Comparison of ENCODE assay signal across 12 mouse cellular contexts in genomic region chr9:109899774-109900173, GRCm38 (mm10). TPM values are rescaled to one million over a fixed set of nuclear protein-coding genes. Genes with fewer than 3 reads are reported as not detected.
DNase-seq lines count a peak whose midpoint lies in the region; ATAC-seq and TF ChIP-seq lines count a peak whose summit lies in the region.
"Had no signal": no experiment of that assay in that cellular context is flagged by ENCODE, and none has a peak within 500 bp of the region (broad histone marks: within the 10 kb centered on the region; RNA-seq: fewer than 3 reads in every experiment).

No protein-coding gene starts in this region.

- peaks cover 8% of the 10 kb centered on the region for H3K4me1 ChIP-seq in testis, adult 2 months (ENCODE audit: control insufficient read depth, insufficient read depth, low read length)
- peaks cover 6% of the 10 kb centered on the region; the same call in 1 of the 2 replicates for H3K4me1 ChIP-seq in limb, embryonic 10.5 days

- no peak for ATAC-seq in megakaryocyte-erythroid progenitor cell, adult 5-6 weeks (replicated peaks; ENCODE audit: low FRiP score, low TSS enrichment, poor library complexity, severe bottlenecking)
- ATAC-seq: forebrain, postnatal 0 days had no signal

- no peaks in the 10 kb centered on the region for H3K9me3 ChIP-seq in limb, embryonic 10.5 days (replicated peaks)

- no peaks in the 10 kb centered on the region for H3K36me3 ChIP-seq in testis, adult 2 months (ENCODE audit: control insufficient read depth, insufficient read depth, low read length)
- peaks cover 19% of the 10 kb centered on the region for H3K36me3 ChIP-seq in limb, embryonic 10.5 days

- 73% methylated on average over 8 of the region's 8 CpGs for WGBS in limb, embryonic 10.5 days

- no peak for TF ChIP-seq CTCF in testis, adult 2 months (IDR thresholded peaks at IDR 0.05; ENCODE audit: control insufficient read depth, insufficient read depth, insufficient replicate concordance, low read depth, low read length)

- peak; percentile 40 for DNase-seq in gastrocnemius, postnatal 25 days
- DNase-seq in gastrocnemius, postnatal 14 days, result no peak
- DNase-seq in testis, postnatal 10 days (ENCODE audit: low spot score), result no peak
- no peak for DNase-seq in limb, embryonic 10.5 days (ENCODE audit: low spot score)
- DNase-seq in thymus, postnatal 4 days, result no peak
- DNase-seq in layer of hippocampus, adult 9-10 months (ENCODE audit: low spot score), result no peak
- DNase-seq: cerebellum, adult 11 months; forebrain, postnatal 0 days had no signal

- peak overlapping the region; percentile 73 for H3K27ac ChIP-seq in testis, adult 2 months (ENCODE audit: control insufficient read depth, insufficient read depth, low read depth, low read length)
- H3K27ac ChIP-seq in limb, embryonic 10.5 days, result 0 out of 2 replicates have a peak overlapping the region, but pooled peaks have one; percentile 53
- H3K27ac ChIP-seq: hindbrain, embryonic 14.5 days had no signal

- no peaks in the 10 kb centered on the region for H3K27me3 ChIP-seq in testis, adult 2 months (ENCODE audit: control insufficient read depth, insufficient read depth, low read length)
- H3K27me3 ChIP-seq in limb, embryonic 10.5 days (ENCODE audit: low read depth, poor library complexity, severe bottlenecking), result no peaks in the 10 kb centered on the region

- TF ChIP-seq POLR2A in testis, adult 2 months (IDR thresholded peaks at IDR 0.05; ENCODE audit: control insufficient read depth, low read depth, low read length), result no peak; the same call in 1 of the 2 replicates

- no peak overlapping the region for H3K4me3 ChIP-seq in testis, adult 2 months (ENCODE audit: control insufficient read depth, low read depth, low read length)
- no peak overlapping the region for H3K4me3 ChIP-seq in limb, embryonic 10.5 days

- intact Hi-C loops in gastrocnemius, postnatal 14 days (cut with DNase I; ENCODE audit: low total_unique reads), result loop anchor here (5.0 to 10.0 kb wide), 2 partner anchors 33 to 85 kb away; partner anchors contain the start of gene Map4

RNA-seq across cellular contexts. Expression of gene Cdc25a, which starts 24.4 kb away (rescaled TPM):
- 1 to 10 TPM; 3.6 to 3.7 TPM for total RNA-seq in gastrocnemius, postnatal 25 days (2021)
- total RNA-seq in gastrocnemius, postnatal 14 days (2021), result 1 to 10 TPM; 3.9 to 4.8 TPM
- polyA plus RNA-seq in testis, adult 2 months (2012; rRNA removed), result 25.1 and 26.0 TPM in 2 replicates
- polyA plus RNA-seq in limb, embryonic 10.5 days (2016; fragmentation: Nextera tagmentation; extraction: Ambion mirVana), result 54.4 and 55.6 TPM in 2 replicates
- total RNA-seq in megakaryocyte-erythroid progenitor cell, adult 5-6 weeks (2014; fragmentation: Nextera tagmentation), result 58.2 and 61.3 TPM in 2 replicates
- 46.7 and 58.8 TPM in 2 replicates for total RNA-seq in megakaryocyte-erythroid progenitor cell, adult 5-6 weeks (2017)

RNA-seq across cellular contexts. Expression of gene Map4, which starts 31.5 kb away (rescaled TPM):
- total RNA-seq in gastrocnemius, postnatal 25 days (2021), result 100 to 1,000 TPM; 426 to 444 TPM
- 100 to 1,000 TPM; 451 to 486 TPM for total RNA-seq in gastrocnemius, postnatal 14 days (2021)
- polyA plus RNA-seq in testis, adult 2 months (2012; rRNA removed), result 282 and 295 TPM in 2 replicates
- 37.3 and 43.9 TPM in 2 replicates for polyA plus RNA-seq in limb, embryonic 10.5 days (2016; fragmentation: Nextera tagmentation; extraction: Ambion mirVana)
- total RNA-seq in megakaryocyte-erythroid progenitor cell, adult 5-6 weeks (2014; fragmentation: Nextera tagmentation), result 12.9 and 14.3 TPM in 2 replicates
- total RNA-seq in megakaryocyte-erythroid progenitor cell, adult 5-6 weeks (2017), result 7.8 and 12.8 TPM in 2 replicates

RNA-seq across cellular contexts. Expression of gene Camp, which starts 50.4 kb away (rescaled TPM):
- total RNA-seq in gastrocnemius, postnatal 25 days (2021), result not detected
- not detected for total RNA-seq in gastrocnemius, postnatal 14 days (2021)
- polyA plus RNA-seq in testis, adult 2 months (2012; rRNA removed), result not detected in 2 replicates
- polyA plus RNA-seq in limb, embryonic 10.5 days (2016; fragmentation: Nextera tagmentation; extraction: Ambion mirVana), result not detected in 2 replicates
- total RNA-seq in megakaryocyte-erythroid progenitor cell, adult 5-6 weeks (2014; fragmentation: Nextera tagmentation), result 306 TPM in 1 of 2 replicates, not detected in the other
- total RNA-seq in megakaryocyte-erythroid progenitor cell, adult 5-6 weeks (2017), result 9.3 and 29.3 TPM in 2 replicates
- total RNA-seq: forebrain, postnatal 0 days; left cerebral cortex, postnatal 14 days had no signal

Comparison
In these comparisons a context has a peak if more than half of its experiments do, and no peak if none do; other contexts are left out.
1. RNA of gene Cdc25a, which starts 24.4 kb away (total RNA-seq): 46.7 to 61.3 TPM in megakaryocyte-erythroid progenitor cell, adult 5-6 weeks; 3.9 to 4.8 TPM in gastrocnemius, postnatal 14 days and 3.6 to 3.7 TPM in gastrocnemius, postnatal 25 days; every median in the first group is over 4 times any median in the second.
2. RNA of gene Map4, which starts 31.5 kb away (total RNA-seq): 451 to 486 TPM in gastrocnemius, postnatal 14 days and 426 to 444 TPM in gastrocnemius, postnatal 25 days; 7.8 to 14.3 TPM in megakaryocyte-erythroid progenitor cell, adult 5-6 weeks; every median in the first group is over 10 times any median in the second.